Mouse (Mus musculus) frontal cortex, adult 2 months (tissue): ENCODE measurements at regions not wholly inside any gene's neighbourhood (a gene's known extent, or its start where the extent isn't known, plus 50 kb on each side); places are given as distances from the start of the nearest gene placed in this dataset.
"Not testable (repeated sequence)": the region's sequence is repeated elsewhere in the genome, so short reads cannot be mapped to it uniquely, and the experiment has no call there.

Experiments
- DNase-seq, 2 experiments: peaks; one replicate each; pipeline ENCODE4 v3.0.0; 2022; ENCODE audit warnings: low spot score in 1 of 2; ENCODE audit errors: extremely low spot score in 1 of 2

GRCm38 (mm10) chr7:83459520-83459919 is 125.2 kb upstream of the Tmc3 start:
- DNase-seq, result no peak

GRCm38 (mm10) chr7:83467006-83467405 is 117.7 kb upstream of the Tmc3 start:
- peak in 1 of 2 experiments; percentile 50 for DNase-seq

GRCm38 (mm10) chr7:83469856-83470255 is 114.9 kb upstream of the Tmc3 start:
- DNase-seq, result not testable (repeated sequence)

- no peak for DNase-seq
Observed at GRCm38 (mm10) chr7:83471111-83471510, 113.6 kb upstream of the Tmc3 start.

- DNase-seq, result no peak
Observed at GRCm38 (mm10) chr7:83474471-83474870, 110.3 kb upstream of the Tmc3 start.

- DNase-seq, result no peak
Observed at GRCm38 (mm10) chr7:83474986-83475385, 109.7 kb upstream of the Tmc3 start.

GRCm38 (mm10) chr7:83475438-83476160 is 109.1 kb upstream of the Tmc3 start:
- peak in 1 of 2 experiments; percentile 10 for DNase-seq

GRCm38 (mm10) chr7:83476161-83476495 is 108.6 kb upstream of the Tmc3 start:
- DNase-seq, result no peak

GRCm38 (mm10) chr7:83476861-83477260 is 107.9 kb upstream of the Tmc3 start:
- no peak for DNase-seq

GRCm38 (mm10) chr7:83477661-83478121 is 107.0 kb upstream of the Tmc3 start:
- peak in 1 of 2 experiments; percentile 32 for DNase-seq

- DNase-seq, result no peak
Observed at GRCm38 (mm10) chr7:83481655-83482054, 103.1 kb upstream of the Tmc3 start.

- DNase-seq, result no peak
Observed at GRCm38 (mm10) chr7:83482254-83482653, 102.5 kb upstream of the Tmc3 start.

GRCm38 (mm10) chr7:83482671-83483304 is 101.9 kb upstream of the Tmc3 start:
- DNase-seq, result no peak

- no peak for DNase-seq
Observed at GRCm38 (mm10) chr7:83486156-83486750, 98.5 kb upstream of the Tmc3 start.

- peak in 1 of 2 experiments; percentile 55 for DNase-seq
Observed at GRCm38 (mm10) chr7:83489790-83490189, 94.9 kb upstream of the Tmc3 start.

- DNase-seq, result no peak
Observed at GRCm38 (mm10) chr7:83504996-83505645, 79.6 kb upstream of the Tmc3 start.

GRCm38 (mm10) chr7:83516295-83516694 is 68.4 kb upstream of the Tmc3 start:
- peak in 1 of 2 experiments; percentile 7 for DNase-seq

GRCm38 (mm10) chr7:83521511-83521910 is 63.2 kb upstream of the Tmc3 start:
- DNase-seq, result peak; percentile 38 to 54
